Comparison of ENCODE assay signal across 8 mouse cellular contexts in the genomic region with DNA sequence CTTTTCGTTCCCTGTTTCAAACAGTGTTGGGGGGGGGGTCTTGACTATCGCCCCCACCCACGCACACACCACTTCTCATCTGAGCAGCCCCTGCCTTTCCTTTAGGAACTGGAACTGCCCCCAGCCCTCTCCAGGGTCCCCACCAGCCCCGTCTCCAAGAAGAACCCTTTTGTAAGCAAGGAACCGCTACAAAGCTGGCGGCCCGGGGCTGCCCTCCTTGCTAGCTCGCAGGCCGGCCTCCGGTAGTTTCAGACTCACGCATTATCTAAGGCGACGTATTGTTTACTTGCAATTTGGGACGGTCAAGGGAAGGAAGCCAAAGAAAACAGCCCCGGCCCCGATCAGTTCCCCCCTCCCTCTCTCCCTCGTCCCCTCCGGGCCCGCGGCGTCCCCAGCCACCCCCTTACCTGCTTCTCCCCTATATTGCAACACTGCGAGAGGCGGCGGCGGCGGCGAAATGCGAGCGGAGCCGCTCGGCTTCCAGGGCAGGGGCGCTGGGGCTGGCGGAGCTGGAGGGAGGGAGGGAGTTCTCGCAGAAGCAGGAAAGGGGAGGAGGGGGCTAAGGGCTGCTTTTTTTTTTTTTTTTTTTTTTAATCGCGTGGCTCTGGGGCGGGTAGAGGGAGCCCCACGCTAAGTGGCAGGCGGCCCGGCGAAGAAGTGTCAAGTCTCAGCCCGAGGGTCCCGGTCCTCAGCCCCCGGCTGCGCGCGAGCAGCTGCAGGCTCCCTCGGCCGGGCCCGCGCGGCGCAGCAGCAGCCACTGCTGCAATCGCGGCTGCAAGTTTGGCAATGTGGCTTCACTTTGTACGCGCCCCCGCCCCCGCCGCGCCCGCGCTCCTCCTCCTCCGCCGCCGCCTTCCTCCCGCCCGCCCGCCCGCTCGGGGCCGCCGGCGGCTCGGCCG. TPM values are rescaled to one million over a fixed set of nuclear protein-coding genes. Genes with fewer than 3 reads are reported as not detected.
A peak's percentile ranks its signal among the peaks of the same experiment; 100 is the strongest.
DNase-seq lines count a peak whose midpoint lies in the region; ATAC-seq and TF ChIP-seq lines count a peak whose summit lies in the region.

A gene (minus strand): TSS at position 808 of the 899 bp plus-strand sequence.

- peak within 1 kb of the TSS; percentile 82 for H3K4me2 ChIP-seq in heart, embryonic 15.5 days
- peak within 1 kb of the TSS; percentile 82 for H3K4me2 ChIP-seq in liver, embryonic 16.5 days (ENCODE audit: low read depth, low read length)
- H3K4me2 ChIP-seq in neural tube, embryonic 12.5 days (replicated peaks): peak within 1 kb of the TSS; percentile 91

- H3K9ac ChIP-seq in heart, embryonic 15.5 days: peak within 1 kb of the TSS; percentile 94
- H3K9ac ChIP-seq in liver, embryonic 16.5 days (ENCODE audit: low read depth, low read length): peak within 1 kb of the TSS; percentile 68
- peak within 1 kb of the TSS; percentile 96 for H3K9ac ChIP-seq in neural tube, embryonic 12.5 days

- ATAC-seq in heart, embryonic 15.5 days (replicated peaks; ENCODE audit: insufficient number of reproducible peaks, insufficient read depth, low FRiP score, low read depth): peak; percentile 81
- ATAC-seq in liver, embryonic 16.5 days (ENCODE audit: low read depth): peak; percentile 72
- peak; percentile 74 for ATAC-seq in neural tube, embryonic 12.5 days (ENCODE audit: low FRiP score, low read depth)

- H3K27ac ChIP-seq in forebrain, embryonic 10.5 days: peak within 1 kb of the TSS; percentile 98
- peak within 1 kb of the TSS; percentile 100 for H3K27ac ChIP-seq in heart, embryonic 15.5 days
- H3K27ac ChIP-seq in liver, embryonic 16.5 days (ENCODE audit: low read length): peak within 1 kb of the TSS; percentile 85
- peak within 1 kb of the TSS; percentile 99 for H3K27ac ChIP-seq in neural tube, embryonic 12.5 days

- TF ChIP-seq POLR2A in brain, embryonic 14.5 days (IDR thresholded peaks at IDR 0.05; ENCODE audit: borderline replicate concordance, extremely low read depth, insufficient read depth, insufficient read length, poor library complexity, severe bottlenecking): peak; percentile 64

- TF ChIP-seq CTCF in brain, embryonic 14.5 days (IDR thresholded peaks at IDR 0.05; ENCODE audit: borderline replicate concordance, extremely low read depth, insufficient read depth, insufficient read length): no peak

- H3K4me3 ChIP-seq in forebrain, embryonic 10.5 days: peak within 1 kb of the TSS; percentile 87
- peak within 1 kb of the TSS; percentile 89 for H3K4me3 ChIP-seq in heart, embryonic 15.5 days
- H3K4me3 ChIP-seq in liver, embryonic 16.5 days (ENCODE audit: low read depth, low read length): peak within 1 kb of the TSS; percentile 68
- H3K4me3 ChIP-seq in neural tube, embryonic 12.5 days: peak within 1 kb of the TSS; percentile 78

- DNase-seq in CD8-positive naive resting alpha-beta T cell, adult 2 months (ENCODE audit: low read depth in 2 of 2, low spot score in 2 of 2): peak; percentile 69 to 70
- DNase-seq in brain, embryonic 14.5 days (ENCODE audit: low read depth): peak; percentile 92
- DNase-seq in forebrain, embryonic 10.5 days (ENCODE audit: extremely low spot score, low spot score): peak; percentile 80
- DNase-seq in kidney, postnatal 14 days: peak; percentile 93
- DNase-seq in testis, postnatal 14 days (ENCODE audit: low spot score): peak; percentile 81

- peaks cover 38% of the 10 kb centered on the region for H3K27me3 ChIP-seq in forebrain, embryonic 10.5 days (ENCODE audit: poor library complexity, severe bottlenecking)
- no peaks in the 10 kb centered on the region for H3K27me3 ChIP-seq in heart, embryonic 15.5 days
- H3K27me3 ChIP-seq in liver, embryonic 16.5 days (ENCODE audit: control insufficient read depth, insufficient read depth, low read depth, low read length): peaks cover 2% of the 10 kb centered on the region
- no peaks in the 10 kb centered on the region for H3K27me3 ChIP-seq in neural tube, embryonic 12.5 days (replicated peaks)

- peaks cover 18% of the 10 kb centered on the region for H3K36me3 ChIP-seq in forebrain, embryonic 10.5 days (replicated peaks)
- H3K36me3 ChIP-seq in heart, embryonic 15.5 days: no peaks in the 10 kb centered on the region
- no peaks in the 10 kb centered on the region for H3K36me3 ChIP-seq in liver, embryonic 16.5 days (ENCODE audit: control insufficient read depth, insufficient read depth)
- no peaks in the 10 kb centered on the region for H3K36me3 ChIP-seq in neural tube, embryonic 12.5 days

- no peaks in the 10 kb centered on the region for H3K9me3 ChIP-seq in forebrain, embryonic 10.5 days
- H3K9me3 ChIP-seq in heart, embryonic 15.5 days (replicated peaks): no peaks in the 10 kb centered on the region
- H3K9me3 ChIP-seq in liver, embryonic 16.5 days (replicated peaks; ENCODE audit: control insufficient read depth, low read length): no peaks in the 10 kb centered on the region
- H3K9me3 ChIP-seq in neural tube, embryonic 12.5 days: no peaks in the 10 kb centered on the region

- under 1% methylated on average over 75 of the region's 76 CpGs for WGBS in forebrain, embryonic 10.5 days
- under 1% methylated on average over 74 of the region's 76 CpGs for WGBS in heart, embryonic 15.5 days
- under 1% methylated on average over 59 of the region's 76 CpGs for WGBS in liver, embryonic 16.5 days (ENCODE audit: insufficient replicate concordance)
- WGBS in neural tube, embryonic 12.5 days: under 1% methylated on average over 55 of the region's 76 CpGs

- H3K4me1 ChIP-seq in forebrain, embryonic 10.5 days: peaks cover 50% of the 10 kb centered on the region
- peaks cover 18% of the 10 kb centered on the region for H3K4me1 ChIP-seq in heart, embryonic 15.5 days (replicated peaks)
- peaks cover 19% of the 10 kb centered on the region for H3K4me1 ChIP-seq in liver, embryonic 16.5 days (ENCODE audit: control insufficient read depth, low read depth, low read length)
- H3K4me1 ChIP-seq in neural tube, embryonic 12.5 days: peaks cover 13% of the 10 kb centered on the region

RNA-seq across cellular contexts. Expression of the gene that starts here (rescaled TPM):
- 155 and 177 TPM in 2 replicates for polyA plus RNA-seq in brain, embryonic 14.5 days (2012; rRNA removed)
- polyA plus RNA-seq in forebrain, embryonic 10.5 days (2016; fragmentation: Nextera tagmentation; extraction: Ambion mirVana): 31.6 and 36.2 TPM in 2 replicates
- polyA plus RNA-seq in heart, embryonic 15.5 days (2015; fragmentation: Nextera tagmentation; extraction: Ambion mirVana): 43.5 and 46.0 TPM in 2 replicates
- polyA plus RNA-seq in liver, embryonic 16.5 days (2015; fragmentation: Nextera tagmentation; extraction: Ambion mirVana): 13.8 and 14.0 TPM in 2 replicates
- polyA plus RNA-seq in neural tube, embryonic 12.5 days (2016; fragmentation: Nextera tagmentation; extraction: Ambion mirVana): 53.3 and 58.1 TPM in 2 replicates

Comparison
In these comparisons a context has a peak if more than half of its experiments do, and no peak if none do; other contexts are left out.
1. Peak in every context shown above with its lines: DNase-seq, ATAC-seq, H3K4me3 ChIP-seq and H3K27ac ChIP-seq.